Mouse (Mus musculus): Measurements from ENCODE around the gene Ubr3. TPM values are rescaled to one million over a fixed set of nuclear protein-coding genes. Genes with fewer than 3 reads are reported as not detected.
A peak's percentile ranks its signal among the peaks of the same experiment; 100 is the strongest.

Ubr3 gene
- 100 to 1,000 TPM; 193 to 217 TPM for total RNA-seq (2021)
- long read RNA-seq, experiment 1, full-length matches to known transcripts, result 2 of 38 reads
- long read RNA-seq, experiment 1, partial matches to known transcripts, result 15 of 38 reads
- long read RNA-seq, experiment 1, other reads (novel, unspliced or antisense), result 21 of 38 reads
- long read RNA-seq, experiment 2, partial matches to known transcripts, result 20 of 33 reads
- long read RNA-seq, experiment 2, other reads (novel, unspliced or antisense), result 12 of 33 reads

DNA sequence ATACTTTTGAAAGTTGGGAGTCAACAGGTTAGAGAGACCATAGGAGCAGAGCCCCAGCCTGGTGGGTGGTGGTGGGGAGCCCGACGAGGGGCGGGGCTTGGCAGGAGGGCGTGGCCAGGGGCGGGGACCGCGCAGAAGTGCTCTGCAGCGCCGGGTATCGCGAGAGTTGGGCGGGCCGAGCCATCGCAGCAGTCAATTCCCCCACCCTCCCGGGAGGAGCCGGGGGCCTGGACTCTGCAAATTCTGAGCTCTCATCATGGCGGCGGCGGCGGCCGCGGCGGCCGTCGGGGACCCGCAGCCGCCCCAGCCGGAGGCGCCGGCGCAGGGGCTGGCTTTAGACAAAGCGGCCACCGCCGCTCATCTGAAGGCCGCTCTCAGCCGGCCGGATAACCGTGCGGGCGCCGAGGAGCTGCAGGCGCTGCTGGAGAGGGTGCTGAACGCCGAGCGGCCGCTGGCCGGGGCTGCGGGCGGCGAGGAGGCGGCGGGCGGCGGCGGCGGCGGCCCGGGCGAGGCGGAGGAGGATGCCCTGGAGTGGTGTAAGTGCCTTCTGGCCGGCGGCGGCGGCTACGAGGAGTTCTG lies at the start of gene Ubr3:
Gene Ubr3, plus strand, starts transcription at position 208 of the 579 bp plus-strand sequence.
- peak within 1 kb of the TSS; percentile 92 for H3K4me3 ChIP-seq
- no peak for TF ChIP-seq CTCF (IDR thresholded peaks at IDR 0.05)
- H3K27ac ChIP-seq, result peak within 1 kb of the TSS; percentile 97
- DNase-seq, result peak; percentile 100
- intact Hi-C loops (cut with DNase I), result loop anchor here (10.0 kb wide), 1 partner anchor 172 kb away; the partner anchor contains the start of gene Ppig

- TF ChIP-seq CTCF (IDR thresholded peaks at IDR 0.05), result no peak
- no peak overlapping the region for H3K27ac ChIP-seq
- H3K4me3 ChIP-seq, result no peak overlapping the region
- intact Hi-C loops (cut with DNase I), result no loop called here
- DNase-seq, result no peak
Measured at GRCm38 (mm10) chr2:69849215-69849614, 47.8 kb upstream of the Ubr3 start.

- no peak for TF ChIP-seq CTCF (IDR thresholded peaks at IDR 0.05)
- Histone ChIP-seq H3K4me3 (no peak overlapping the region), H3K27ac (no peak overlapping the region)
- intact Hi-C loops (cut with DNase I), result no loop called here
- no peak for DNase-seq
Measured at GRCm38 (mm10) chr2:69851427-69852058, 45.5 kb upstream of the Ubr3 start.

GRCm38 (mm10) chr2:69856392-69856791 lies 40.7 kb upstream of the Ubr3 start:
- TF ChIP-seq CTCF (IDR thresholded peaks at IDR 0.05), result no peak
- no peak for DNase-seq
- no peak overlapping the region for H3K4me3 ChIP-seq
- H3K27ac ChIP-seq, result no peak overlapping the region
- intact Hi-C loops (cut with DNase I), result no loop called here

- Histone ChIP-seq H3K27ac (no peak overlapping the region), H3K4me3 (no peak overlapping the region)
- no peak for DNase-seq
- TF ChIP-seq CTCF (IDR thresholded peaks at IDR 0.05), result peak; percentile 40
- intact Hi-C loops (cut with DNase I), result no loop called here
Measured at GRCm38 (mm10) chr2:69857882-69858281, 39.2 kb upstream of the Ubr3 start.

DNA sequence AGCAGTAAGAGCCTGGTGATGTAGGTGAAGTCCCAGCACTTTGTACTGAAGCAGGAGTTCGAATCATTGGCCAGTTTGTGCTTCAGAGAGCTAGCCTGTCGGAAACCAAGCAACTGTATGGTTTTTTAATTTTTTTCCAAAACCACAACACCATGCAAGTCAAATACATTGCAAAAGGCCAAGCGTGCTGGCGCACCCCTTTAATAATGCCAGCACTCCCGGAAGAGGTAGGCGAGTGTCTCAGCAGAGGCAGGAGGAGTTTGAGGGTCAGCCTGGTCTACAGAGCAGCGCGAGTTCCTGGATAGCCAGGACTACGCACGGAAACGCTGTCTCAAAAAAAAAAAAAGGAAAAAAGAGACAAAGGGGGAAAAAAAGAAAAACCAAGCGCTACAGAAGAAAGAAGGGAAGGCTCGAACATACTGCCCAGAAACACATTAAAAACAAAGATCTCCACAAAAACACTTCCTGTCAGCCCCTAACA lies 36.0 kb upstream of the Ubr3 start:
- DNase-seq, result peak; percentile 30
- peak overlapping the region; percentile 90 for H3K4me3 ChIP-seq
- TF ChIP-seq CTCF (IDR thresholded peaks at IDR 0.05), result no peak
- intact Hi-C loops (cut with DNase I), result loop anchor here (5.0 kb wide), 1 partner anchor 59 kb away; no protein-coding TSS in a partner anchor
- H3K27ac ChIP-seq, result peak overlapping the region; percentile 92

GRCm38 (mm10) chr2:69861485-69862091 lies 35.5 kb upstream of the Ubr3 start, which contains the start of gene Ssb:
TSS of gene Ssb (plus strand) at chr2:69861562.
- no peak for TF ChIP-seq CTCF (IDR thresholded peaks at IDR 0.05)
- DNase-seq, result peak; percentile 96
- H3K27ac ChIP-seq, result peak within 1 kb of the TSS; percentile 92
- intact Hi-C loops (cut with DNase I), result loop anchor here (5.0 kb wide), 1 partner anchor 59 kb away; no protein-coding TSS in a partner anchor
- H3K4me3 ChIP-seq, result peak within 1 kb of the TSS; percentile 90

DNA sequence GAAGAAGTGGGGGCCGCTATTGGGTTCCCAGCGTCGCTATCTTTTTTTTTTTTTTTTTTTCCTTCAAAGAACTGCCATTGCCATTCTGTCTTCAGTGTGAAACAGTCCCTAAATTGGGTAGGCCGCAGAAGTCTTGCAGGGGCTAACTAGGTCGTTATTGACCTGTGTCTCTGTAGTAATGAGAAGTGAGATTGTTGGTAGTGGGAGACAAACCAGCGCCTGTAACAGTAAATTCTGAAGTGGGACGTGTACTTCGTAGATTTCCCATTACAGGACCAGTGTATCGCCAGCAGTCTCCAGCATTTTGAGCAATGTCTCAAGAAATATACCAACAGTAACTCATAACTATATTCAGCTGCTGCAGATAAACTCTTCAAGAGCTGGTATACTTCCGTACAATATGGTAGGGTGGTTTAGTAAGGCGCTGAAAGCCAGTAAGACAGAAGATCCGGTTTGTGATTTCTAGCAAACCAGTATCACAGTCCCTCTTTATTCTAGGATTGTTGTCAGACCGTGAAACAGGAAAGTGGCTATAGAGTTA lies 34.9 kb upstream of the Ubr3 start:
- TF ChIP-seq CTCF (IDR thresholded peaks at IDR 0.05), result no peak
- DNase-seq, result no peak
- intact Hi-C loops (cut with DNase I), result loop anchor here (5.0 kb wide), 1 partner anchor 60 kb away; no protein-coding TSS in a partner anchor

DNA sequence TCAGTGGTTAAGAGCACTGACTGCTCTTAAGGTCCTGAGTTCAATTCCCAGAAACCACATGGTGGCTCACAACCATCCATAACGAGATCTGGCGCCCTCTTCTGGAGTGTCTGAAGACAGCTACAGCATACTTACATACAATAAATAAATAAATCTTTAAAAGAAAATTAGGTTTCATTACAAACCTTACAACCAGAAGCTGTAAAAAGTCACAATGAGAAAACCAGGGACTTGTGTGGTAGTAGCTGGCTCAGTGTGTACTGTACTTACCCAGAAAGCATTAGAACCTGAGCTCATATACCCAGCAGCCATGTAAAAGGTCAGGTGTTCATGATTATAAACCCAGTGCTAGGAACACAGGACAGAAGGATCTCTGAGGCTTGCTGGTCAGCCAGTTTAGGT lies 13.1 kb upstream of the Ubr3 start:
- Histone ChIP-seq H3K4me3 (no peak overlapping the region), H3K27ac (no peak overlapping the region)
- no peak for DNase-seq
- TF ChIP-seq CTCF (IDR thresholded peaks at IDR 0.05), result peak; percentile 29; the same call in 1 of the 2 replicates
- intact Hi-C loops (cut with DNase I), result loop anchor here (5.0 kb wide), 1 partner anchor 82 kb away; no protein-coding TSS in a partner anchor

More for the DNA sequence above, 34.9 kb upstream of the Ubr3 start:
- Histone ChIP-seq H3K4me3 (peak overlapping the region; percentile 90), H3K27ac (peak overlapping the region; percentile 92)

- peak overlapping the region; percentile 83; the same call in 1 of the 2 replicates for H3K27ac ChIP-seq
Measured at GRCm38 (mm10) chr2:69884581-69884980, 12.5 kb upstream of the Ubr3 start.

GRCm38 (mm10) chr2:69885050-69885449 lies 12.0 kb upstream of the Ubr3 start:
- Histone ChIP-seq H3K4me3 (peak overlapping the region; percentile 90), H3K27ac (peak overlapping the region; percentile 83)
- no peak for TF ChIP-seq CTCF (IDR thresholded peaks at IDR 0.05)
- intact Hi-C loops (cut with DNase I), result no loop called here
- no peak for DNase-seq

More at GRCm38 (mm10) chr2:69884581-69884980, 12.5 kb upstream of the Ubr3 start:
- peak overlapping the region; percentile 90 for H3K4me3 ChIP-seq
- TF ChIP-seq CTCF (IDR thresholded peaks at IDR 0.05), result no peak
- no peak for DNase-seq
- intact Hi-C loops (cut with DNase I), result loop anchor here (5.0 kb wide), 1 partner anchor 82 kb away; no protein-coding TSS in a partner anchor
